Mouse (Mus musculus): Measurements from ENCODE around the gene Slc8a1. TPM values are rescaled to one million over a fixed set of nuclear protein-coding genes. Genes with fewer than 3 reads are reported as not detected.

Gene Slc8a1
- total and polyA plus RNA-seq, 2 experiments, result 0.27 to 3.8 TPM

DNA sequence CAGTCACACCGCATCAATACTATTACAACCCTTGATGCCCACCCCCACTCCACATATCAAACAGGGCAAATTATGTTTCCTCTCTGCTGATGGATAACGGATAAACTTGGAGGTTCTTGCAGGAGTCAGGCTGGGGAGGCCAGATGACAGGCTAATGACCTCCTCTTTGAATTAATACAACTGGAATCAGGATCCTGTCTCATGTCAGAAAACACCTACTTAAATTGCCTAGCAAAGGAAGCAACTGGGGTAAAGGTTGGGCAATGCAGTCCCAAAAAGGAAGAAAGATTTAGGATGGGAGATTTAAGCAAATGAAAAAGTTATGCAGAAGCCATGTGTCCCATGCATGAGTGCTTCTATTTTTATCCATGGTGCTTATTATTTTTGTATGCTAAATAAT lies 83.6 kb downstream of the Slc8a1 start:
- Histone ChIP-seq H3K79me2 (ENCODE audit: control insufficient read depth, insufficient read depth, low read length) (no peaks in the 10 kb centered on the region), H3K4me3 (ENCODE audit: insufficient read depth, low read depth, low read length) (no peak overlapping the region), H3K36me3 (ENCODE audit: control insufficient read depth, insufficient read depth, low read length) (no peaks in the 10 kb centered on the region), H3K27ac (replicated peaks; ENCODE audit: insufficient read depth, low read depth, low read length) (no peak overlapping the region), H3K9ac (ENCODE audit: low read depth, low read length) (no peak overlapping the region), H3K27me3 (ENCODE audit: control insufficient read depth, insufficient read depth, low read length) (no peaks in the 10 kb centered on the region), H3K4me1 (ENCODE audit: control insufficient read depth, insufficient read depth, low read length) (no peaks in the 10 kb centered on the region)
- no peak for DNase-seq (ENCODE audit: extremely low read depth, low read depth, low spot score)
- WGBS, result 90% methylated on average over 2 of the region's 2 CpGs
- no peak for TF ChIP-seq POLR2A (IDR thresholded peaks at IDR 0.05; ENCODE audit: extremely low read depth, insufficient read depth, low read length)
- no peak for TF ChIP-seq CTCF (IDR thresholded peaks at IDR 0.05; ENCODE audit: low read depth, low read length)

- no peaks in the 10 kb centered on the region for H3K27me3 ChIP-seq (ENCODE audit: control insufficient read depth, insufficient read depth, low read length)
- H3K4me1 ChIP-seq (ENCODE audit: control insufficient read depth, insufficient read depth, low read length), result no peaks in the 10 kb centered on the region
- H3K9ac ChIP-seq (ENCODE audit: low read depth, low read length), result no peak overlapping the region
- H3K79me2 ChIP-seq (ENCODE audit: control insufficient read depth, insufficient read depth, low read length), result no peaks in the 10 kb centered on the region
- TF ChIP-seq CTCF (IDR thresholded peaks at IDR 0.05; ENCODE audit: low read depth, low read length) (no peak), POLR2A (IDR thresholded peaks at IDR 0.05; ENCODE audit: extremely low read depth, insufficient read depth, low read length) (no peak)
- no peaks in the 10 kb centered on the region for H3K36me3 ChIP-seq (ENCODE audit: control insufficient read depth, insufficient read depth, low read length)
- no peak overlapping the region for H3K27ac ChIP-seq (replicated peaks; ENCODE audit: insufficient read depth, low read depth, low read length)
- H3K4me3 ChIP-seq (ENCODE audit: insufficient read depth, low read depth, low read length), result no peak overlapping the region
- 68% methylated on average over 1 of the region's 1 CpGs for WGBS
- no peak for DNase-seq (ENCODE audit: extremely low read depth, low read depth, low spot score)
These were observed 85.2 kb downstream of the Slc8a1 start for GRCm38 (mm10) chr17:81652958-81653357.

DNA sequence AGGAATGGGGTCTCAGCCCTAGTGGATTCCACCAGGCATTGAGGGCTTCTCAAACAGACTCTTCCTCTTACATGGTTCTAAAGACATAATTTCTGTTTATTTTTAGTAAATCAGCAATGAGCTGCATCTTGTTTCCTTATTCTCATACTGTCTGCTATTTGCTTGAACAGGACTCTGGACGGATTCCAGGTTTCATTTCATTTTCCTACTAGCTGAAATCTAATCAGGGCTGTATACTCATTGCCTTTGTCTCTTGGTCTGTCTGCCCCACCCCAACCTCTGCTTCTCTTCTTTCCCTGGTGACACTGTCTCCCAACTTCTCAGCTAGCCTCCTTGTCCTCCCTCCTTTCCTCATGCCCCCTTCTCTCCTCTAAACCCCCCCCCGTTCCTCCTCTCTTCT lies 101.4 kb downstream of the Slc8a1 start:
- no peaks in the 10 kb centered on the region for H3K79me2 ChIP-seq (ENCODE audit: control insufficient read depth, insufficient read depth, low read length)
- H3K27me3 ChIP-seq (ENCODE audit: control insufficient read depth, insufficient read depth, low read length), result no peaks in the 10 kb centered on the region
- H3K4me3 ChIP-seq (ENCODE audit: insufficient read depth, low read depth, low read length), result no peak overlapping the region
- peak; percentile 37 for DNase-seq (ENCODE audit: extremely low read depth, low read depth, low spot score)
- no peak for TF ChIP-seq CTCF (IDR thresholded peaks at IDR 0.05; ENCODE audit: low read depth, low read length)
- H3K27ac ChIP-seq (replicated peaks; ENCODE audit: insufficient read depth, low read depth, low read length), result no peak overlapping the region
- H3K36me3 ChIP-seq (ENCODE audit: control insufficient read depth, insufficient read depth, low read length), result no peaks in the 10 kb centered on the region
- 63% methylated on average over 2 of the region's 2 CpGs for WGBS
- H3K9ac ChIP-seq (ENCODE audit: low read depth, low read length), result no peak overlapping the region
- no peaks in the 10 kb centered on the region for H3K4me1 ChIP-seq (ENCODE audit: control insufficient read depth, insufficient read depth, low read length)

GRCm38 (mm10) chr17:81630471-81630870 lies 107.7 kb downstream of the Slc8a1 start:
- no peak for DNase-seq (ENCODE audit: extremely low read depth, low read depth, low spot score)
- Histone ChIP-seq H3K9ac (ENCODE audit: low read depth, low read length) (no peak overlapping the region), H3K27me3 (ENCODE audit: control insufficient read depth, insufficient read depth, low read length) (no peaks in the 10 kb centered on the region), H3K27ac (replicated peaks; ENCODE audit: insufficient read depth, low read depth, low read length) (no peak overlapping the region), H3K4me3 (ENCODE audit: insufficient read depth, low read depth, low read length) (no peak overlapping the region), H3K79me2 (ENCODE audit: control insufficient read depth, insufficient read depth, low read length) (no peaks in the 10 kb centered on the region), H3K36me3 (ENCODE audit: control insufficient read depth, insufficient read depth, low read length) (no peaks in the 10 kb centered on the region), H3K4me1 (ENCODE audit: control insufficient read depth, insufficient read depth, low read length) (no peaks in the 10 kb centered on the region)
- TF ChIP-seq POLR2A (IDR thresholded peaks at IDR 0.05; ENCODE audit: extremely low read depth, insufficient read depth, low read length) (no peak), CTCF (IDR thresholded peaks at IDR 0.05; ENCODE audit: low read depth, low read length) (no peak)
- WGBS, result 81% methylated on average over 2 of the region's 2 CpGs

GRCm38 (mm10) chr17:81621188-81621644 lies 117.0 kb downstream of the Slc8a1 start:
- Histone ChIP-seq H3K9ac (ENCODE audit: low read depth, low read length) (no peak overlapping the region), H3K79me2 (ENCODE audit: control insufficient read depth, insufficient read depth, low read length) (no peaks in the 10 kb centered on the region), H3K27me3 (ENCODE audit: control insufficient read depth, insufficient read depth, low read length) (no peaks in the 10 kb centered on the region), H3K4me3 (ENCODE audit: insufficient read depth, low read depth, low read length) (no peak overlapping the region), H3K4me1 (ENCODE audit: control insufficient read depth, insufficient read depth, low read length) (no peaks in the 10 kb centered on the region), H3K27ac (replicated peaks; ENCODE audit: insufficient read depth, low read depth, low read length) (no peak overlapping the region), H3K36me3 (ENCODE audit: control insufficient read depth, insufficient read depth, low read length) (no peaks in the 10 kb centered on the region)
- DNase-seq (ENCODE audit: extremely low read depth, low read depth, low spot score), result no peak
- 61% methylated on average over 2 of the region's 2 CpGs for WGBS
- TF ChIP-seq POLR2A (IDR thresholded peaks at IDR 0.05; ENCODE audit: extremely low read depth, insufficient read depth, low read length), result no peak
- no peak for TF ChIP-seq CTCF (IDR thresholded peaks at IDR 0.05; ENCODE audit: low read depth, low read length)

DNA sequence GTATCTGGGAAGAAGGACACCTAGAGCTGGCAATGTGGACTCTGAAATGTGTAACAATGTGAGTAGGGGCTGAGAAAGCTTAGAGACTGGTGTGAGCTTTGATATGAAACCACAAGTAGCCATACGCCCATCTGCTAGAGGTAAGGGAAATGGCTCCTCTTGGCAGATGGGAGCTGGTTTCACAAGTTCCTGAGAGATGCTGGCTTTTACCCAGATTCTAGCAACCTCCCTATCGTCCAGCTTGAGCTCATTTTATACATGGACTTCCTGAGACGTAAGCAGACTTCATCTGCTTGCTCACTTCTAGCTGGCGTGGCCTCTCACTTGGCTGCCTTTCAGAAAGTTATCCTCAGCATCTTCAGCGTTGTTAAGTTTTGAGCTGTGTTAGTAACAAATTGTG lies 119.7 kb downstream of the Slc8a1 start:
- no peak for DNase-seq (ENCODE audit: extremely low read depth, low read depth, low spot score)
- no peaks in the 10 kb centered on the region for H3K36me3 ChIP-seq (ENCODE audit: control insufficient read depth, insufficient read depth, low read length)
- no peaks in the 10 kb centered on the region for H3K4me1 ChIP-seq (ENCODE audit: control insufficient read depth, insufficient read depth, low read length)
- 68% methylated on average over 5 of the region's 5 CpGs for WGBS
- TF ChIP-seq POLR2A (IDR thresholded peaks at IDR 0.05; ENCODE audit: extremely low read depth, insufficient read depth, low read length) (no peak), CTCF (IDR thresholded peaks at IDR 0.05; ENCODE audit: low read depth, low read length) (no peak)
- H3K9ac ChIP-seq (ENCODE audit: low read depth, low read length), result no peak overlapping the region
- no peaks in the 10 kb centered on the region for H3K79me2 ChIP-seq (ENCODE audit: control insufficient read depth, insufficient read depth, low read length)
- H3K27me3 ChIP-seq (ENCODE audit: control insufficient read depth, insufficient read depth, low read length), result no peaks in the 10 kb centered on the region
- no peak overlapping the region for H3K4me3 ChIP-seq (ENCODE audit: insufficient read depth, low read depth, low read length)
- H3K27ac ChIP-seq (replicated peaks; ENCODE audit: insufficient read depth, low read depth, low read length), result no peak overlapping the region
